Mouse (Mus musculus) small intestine, adult 2 months (tissue): Measurements from ENCODE around the gene Itgb1.

Experiments
- CTCF ChIP-seq: fragments of 200-500 bp; IDR thresholded peaks from 2 replicates; pipeline ENCODE4 v1.5.1; 2012; ENCODE audit warnings: low read depth, mild to moderate bottlenecking, control low read depth, inconsistent platforms, low read length, moderate library complexity, mixed read lengths; ENCODE audit not compliant: insufficient replicate concordance, insufficient read length; ENCODE audit errors: extremely low read depth
- POLR2A ChIP-seq: fragments of 200-500 bp; IDR thresholded peaks from 2 replicates; pipeline ENCODE4 v1.6.1; 2012; ENCODE audit warnings: low read depth, mild to moderate bottlenecking, control low read depth, inconsistent platforms, low read length, moderate library complexity

DNA sequence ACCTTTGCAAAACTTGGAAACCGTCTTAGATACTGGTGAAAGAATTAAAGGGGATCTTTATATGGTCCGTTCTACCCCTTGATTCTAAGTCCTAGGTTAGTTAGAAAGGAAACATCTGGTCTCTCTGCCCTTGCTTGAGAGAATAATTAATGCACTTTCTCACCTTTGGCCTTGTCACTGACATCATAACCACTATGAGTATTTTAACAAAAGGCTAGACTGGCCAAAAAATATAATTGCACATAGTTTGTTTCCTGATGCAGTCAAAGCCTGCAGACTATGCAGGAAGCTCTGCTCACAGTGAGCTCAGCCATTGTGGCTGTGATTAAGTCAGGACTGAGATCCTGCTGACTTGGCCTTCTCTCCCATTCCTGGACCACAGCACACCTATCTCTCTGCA lies 22.3 kb upstream of the Itgb1 start:
- TF ChIP-seq CTCF = no peak
- TF ChIP-seq POLR2A = no peak
